Mouse (Mus musculus): ENCODE data around the gene Antxr1. TPM values are rescaled to one million over a fixed set of nuclear protein-coding genes. Genes with fewer than 3 reads are reported as not detected.

Antxr1 gene
- polyA plus RNA-seq (2012; rRNA removed) = 0.77 and 1.1 TPM in 2 replicates

DNA sequence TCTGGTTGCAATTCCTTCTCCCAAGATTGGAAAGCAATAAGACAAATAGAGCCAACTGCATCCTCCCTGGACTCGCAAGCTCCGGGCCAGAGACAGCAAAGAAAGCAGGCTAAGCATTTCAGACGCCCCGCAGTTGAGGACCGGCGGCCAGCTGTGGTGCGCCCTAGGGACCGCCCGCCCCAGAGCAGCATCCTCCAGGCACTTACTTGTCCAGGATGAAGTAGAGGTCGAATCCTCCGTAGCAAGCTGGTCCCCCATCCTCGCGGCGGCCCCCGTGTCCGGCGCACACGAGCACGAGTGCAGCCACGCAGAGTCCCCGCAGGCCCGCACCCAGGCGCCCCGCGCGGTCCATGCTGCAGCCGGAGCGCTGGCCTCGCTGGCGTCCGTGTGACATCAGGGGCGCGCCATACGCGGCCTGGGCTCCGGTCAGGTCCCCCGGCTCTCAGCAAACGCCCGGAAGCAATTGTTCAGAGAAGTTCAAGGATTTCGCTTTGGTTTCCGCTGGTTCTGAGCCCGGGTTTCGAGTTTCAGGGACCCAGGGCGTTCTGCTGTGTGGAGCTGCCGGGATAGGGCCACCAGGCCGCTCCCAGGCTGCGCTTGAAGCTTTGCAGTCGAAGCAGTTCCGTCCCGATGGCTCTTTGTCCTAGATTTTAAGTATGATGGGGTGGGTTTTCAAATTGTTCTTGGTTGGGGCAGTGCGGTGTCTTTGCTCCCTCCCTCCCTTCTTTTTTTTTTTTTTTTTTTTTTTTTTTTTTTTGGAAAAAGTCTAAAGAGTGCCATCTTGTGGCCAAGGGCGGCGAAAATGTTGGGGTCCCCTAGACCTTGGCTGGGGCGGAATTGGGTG, at the start of gene Antxr1:
Gene Antxr1 (minus strand): TSS at position 731 of the 844 bp plus-strand sequence.

DNA sequence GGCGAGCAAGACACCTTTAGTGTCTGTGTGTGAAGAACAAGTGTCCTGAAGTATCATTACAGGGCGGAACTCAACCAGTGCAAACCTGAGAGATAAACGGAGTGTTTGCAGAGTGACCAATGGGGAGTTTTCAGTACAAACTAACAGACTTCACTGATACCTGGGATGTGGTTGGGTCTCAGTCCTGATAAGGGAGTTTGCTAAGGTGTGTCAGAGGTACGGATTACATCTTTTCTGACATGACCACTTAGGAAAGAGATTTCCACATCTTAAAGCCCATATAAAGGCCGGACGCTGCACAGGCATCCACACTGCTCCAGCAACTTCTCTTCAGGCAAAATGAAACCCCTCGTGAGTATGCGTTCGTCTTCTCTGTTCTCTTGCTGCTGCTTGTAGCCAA, 37.4 kb upstream of the Antxr1 start, which contains the start of gene Gkn2:
Gene Gkn2 (plus strand): TSS at position 301 of the 400 bp plus-strand sequence.

DNA sequence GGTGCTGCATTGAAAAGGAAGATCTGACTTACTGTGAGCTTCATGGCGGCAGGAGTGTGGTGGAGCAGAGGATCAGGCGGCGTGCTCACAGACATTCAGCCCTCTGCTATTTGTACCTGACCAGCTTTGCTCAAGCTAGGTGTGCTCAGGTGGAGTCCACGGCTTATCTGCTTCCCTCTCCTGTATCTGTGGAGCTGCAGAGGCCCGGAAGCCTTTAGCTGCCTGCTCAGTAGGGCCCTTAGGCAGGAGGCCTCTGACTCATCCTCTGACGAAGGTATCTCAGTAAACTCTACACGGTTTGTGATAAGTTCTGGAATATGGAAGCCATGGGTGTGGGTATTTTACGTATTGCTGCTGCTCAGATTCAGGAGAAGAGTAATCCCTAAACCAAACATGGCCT, 15.2 kb upstream of the Antxr1 start, which contains the start of gene Gkn1:
Gene Gkn1 (minus strand): TSS at position 114 of the 400 bp plus-strand sequence.

DNA sequence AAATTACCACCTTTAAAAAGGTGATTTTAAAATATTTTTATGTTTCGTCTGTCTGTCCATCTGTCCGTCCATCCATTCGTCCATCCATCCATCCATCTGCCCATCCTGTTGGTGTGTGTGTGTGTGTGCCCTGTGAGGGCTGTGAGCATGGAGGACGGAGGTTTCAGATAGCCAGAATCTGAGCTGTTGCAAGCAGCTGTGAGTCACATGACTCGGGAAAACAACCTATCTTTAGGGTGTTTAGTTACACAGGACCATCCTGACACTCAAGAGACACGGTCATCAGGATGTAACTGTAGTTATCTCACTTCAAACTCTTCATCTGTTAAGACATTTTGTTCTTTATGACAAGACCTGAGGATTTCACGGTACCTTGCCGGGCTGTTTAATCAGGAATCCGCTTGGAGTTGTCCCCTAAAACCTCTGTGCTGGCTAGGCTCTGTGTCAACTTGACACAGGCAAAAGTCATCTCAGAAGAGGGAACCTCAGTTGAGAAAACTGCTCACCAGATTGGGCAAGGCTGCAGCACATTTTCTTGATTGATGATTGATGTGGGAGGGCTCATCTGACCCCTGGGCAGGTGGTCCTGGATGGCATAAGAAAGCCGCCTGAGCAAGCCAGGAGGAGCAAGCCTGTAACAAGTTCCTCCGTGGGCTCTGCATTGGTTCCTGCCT, 231.4 kb downstream of the Antxr1 start, which contains the start of gene D6Ertd527e:
Gene D6Ertd527e (plus strand): TSS at position 624 of the 674 bp plus-strand sequence.

Other genes with a start within 250 kb of the Antxr1 start
- gene D6Ertd527e, start 231.1 kb downstream of the Antxr1 start, polyA plus RNA-seq (2012; rRNA removed) = 0.09 TPM in 2 replicates
- 0.03 TPM in 1 of 2 replicates, not detected in the other for gene Gkn1, start 15.1 kb upstream of the Antxr1 start, polyA plus RNA-seq (2012; rRNA removed)
- 0.05 and 0.06 TPM in 2 replicates for gene Gkn2, start 37.5 kb upstream of the Antxr1 start, polyA plus RNA-seq (2012; rRNA removed)
- gene Gkn3, start 53.1 kb upstream of the Antxr1 start, polyA plus RNA-seq (2012; rRNA removed) = 0.05 and 0.08 TPM in 2 replicates
- 0.59 and 0.84 TPM in 2 replicates for gene Bmp10, start 93.2 kb upstream of the Antxr1 start, polyA plus RNA-seq (2012; rRNA removed)
- 1.5 and 1.8 TPM in 2 replicates for gene Arhgap25, start 197.4 kb upstream of the Antxr1 start, polyA plus RNA-seq (2012; rRNA removed)